13 mouse cellular contexts compared by ENCODE assay signal in the genomic region with DNA sequence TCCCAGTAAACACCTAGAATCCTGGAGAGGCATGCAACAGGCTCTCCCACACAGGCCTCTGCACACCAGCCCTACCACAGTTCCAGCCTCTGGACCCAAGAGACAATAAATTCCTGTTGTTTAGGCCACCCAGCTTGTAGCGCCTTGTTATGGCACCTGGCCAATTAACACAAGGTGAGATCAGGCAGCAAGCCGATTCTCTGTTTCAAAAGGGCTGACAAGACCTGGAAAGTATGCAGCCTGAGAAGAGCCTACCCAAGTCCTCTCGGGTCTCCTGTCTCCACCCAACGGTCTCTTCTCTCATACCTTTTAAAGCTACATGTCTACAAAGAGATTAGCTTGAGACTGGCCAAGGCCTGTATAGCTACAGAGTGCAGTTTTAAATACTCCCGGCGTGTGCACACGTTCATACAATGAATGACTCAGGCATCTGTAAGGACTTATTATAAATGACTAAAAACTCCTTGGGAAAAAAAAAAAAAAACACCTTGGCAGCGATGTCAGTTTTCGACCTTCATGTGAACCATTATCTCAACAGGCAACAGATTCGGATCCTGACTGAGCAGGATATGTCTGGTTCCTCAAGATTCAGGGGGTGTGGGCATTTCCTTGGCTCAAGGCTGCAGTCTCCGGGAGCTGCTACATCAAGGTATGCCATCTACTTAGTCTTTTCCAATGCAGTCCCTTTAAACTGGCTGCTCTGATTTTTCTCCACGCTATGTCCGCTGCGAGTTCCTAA. TPM values are rescaled to one million over a fixed set of nuclear protein-coding genes. Genes with fewer than 3 reads are reported as not detected.
DNase-seq lines count a peak whose midpoint lies in the region; ATAC-seq and TF ChIP-seq lines count a peak whose summit lies in the region.
"Had no signal": no experiment of that assay in that cellular context is flagged by ENCODE, and none has a peak within 500 bp of the region (broad histone marks: within the 10 kb centered on the region; RNA-seq: fewer than 3 reads in every experiment).

No protein-coding gene starts in this region.

- no peak overlapping the region for H3K4me2 ChIP-seq in heart, embryonic 12.5 days
- H3K4me2 ChIP-seq in limb, embryonic 14.5 days (replicated peaks; ENCODE audit: low read depth, low read length, severe bottlenecking) = no peak overlapping the region
- H3K4me2 ChIP-seq: hindbrain, embryonic 15.5 days; liver, embryonic 15.5 days had no signal

- peak; percentile 18 for DNase-seq in heart, postnatal 4 days
- peak; percentile 78 for DNase-seq in ZHBTc4 (ENCODE audit: low read depth, low spot score)
- peak; percentile 55 for DNase-seq in kidney, adult 11 months
- DNase-seq in limb, embryonic 14.5 days (ENCODE audit: low spot score) = peak; percentile 64
- DNase-seq in embryo, embryonic 10 days (ENCODE audit: low spot score) = no peak
- DNase-seq in spleen, postnatal 4 days (ENCODE audit: low spot score in 2 of 2) = no peak
- no peak for DNase-seq in cerebellum, adult 9-10 months
- DNase-seq: cerebellum, adult 8-10 months; heart, adult 2 months; midbrain, embryonic 14.5 days had no signal

- no peak overlapping the region for H3K4me3 ChIP-seq in heart, embryonic 12.5 days
- no peak overlapping the region for H3K4me3 ChIP-seq in limb, embryonic 14.5 days (replicated peaks; ENCODE audit: low read length)
- H3K4me3 ChIP-seq: heart, adult 2 months; hindbrain, embryonic 15.5 days; liver, embryonic 15.5 days had no signal

- H3K27ac ChIP-seq in heart, embryonic 12.5 days (ENCODE audit: poor library complexity, severe bottlenecking) = no peak overlapping the region
- peak overlapping the region; percentile 69 for H3K27ac ChIP-seq in limb, embryonic 14.5 days (replicated peaks; ENCODE audit: low read depth, low read length)
- H3K27ac ChIP-seq: heart, adult 2 months; hindbrain, embryonic 15.5 days; liver, embryonic 15.5 days had no signal

- peaks cover 13% of the 10 kb centered on the region for H3K27me3 ChIP-seq in heart, embryonic 12.5 days (replicated peaks)
- no peaks in the 10 kb centered on the region for H3K27me3 ChIP-seq in limb, embryonic 14.5 days (ENCODE audit: control insufficient read depth, insufficient read depth, low read length)
- H3K27me3 ChIP-seq: hindbrain, embryonic 15.5 days; liver, embryonic 15.5 days had no signal

- no peak for ATAC-seq in heart, embryonic 12.5 days (ENCODE audit: insufficient number of reproducible peaks, low FRiP score)
- ATAC-seq in limb, embryonic 14.5 days (ENCODE audit: low FRiP score, low read depth) = peak; percentile 84

- no peaks in the 10 kb centered on the region for H3K9me3 ChIP-seq in heart, embryonic 12.5 days (replicated peaks)
- H3K9me3 ChIP-seq in limb, embryonic 14.5 days (ENCODE audit: control insufficient read depth, low read length) = no peaks in the 10 kb centered on the region
- H3K9me3 ChIP-seq: hindbrain, embryonic 15.5 days; liver, embryonic 15.5 days had no signal

- 69% methylated on average over 14 of the region's 14 CpGs for WGBS in heart, embryonic 12.5 days
- WGBS in limb, embryonic 14.5 days = 47% methylated on average over 14 of the region's 14 CpGs

- TF ChIP-seq POLR2A in limb, embryonic 14.5 days (IDR thresholded peaks at IDR 0.05; ENCODE audit: borderline replicate concordance, extremely low read depth, insufficient read depth, insufficient read length) = no peak

- peaks cover 31% of the 10 kb centered on the region for H3K4me1 ChIP-seq in heart, embryonic 12.5 days (replicated peaks)
- H3K4me1 ChIP-seq in limb, embryonic 14.5 days (ENCODE audit: control insufficient read depth, insufficient read depth, low read length) = peaks cover 56% of the 10 kb centered on the region
- H3K4me1 ChIP-seq: hindbrain, embryonic 15.5 days had no signal

- H3K9ac ChIP-seq in heart, embryonic 12.5 days = no peak overlapping the region
- H3K9ac ChIP-seq in limb, embryonic 14.5 days (ENCODE audit: low read depth, low read length, severe bottlenecking) = no peak overlapping the region
- H3K9ac ChIP-seq: hindbrain, embryonic 15.5 days; liver, embryonic 15.5 days had no signal

- no peaks in the 10 kb centered on the region for H3K36me3 ChIP-seq in heart, embryonic 12.5 days
- H3K36me3 ChIP-seq in limb, embryonic 14.5 days (ENCODE audit: control insufficient read depth, insufficient read depth, low read length) = peaks cover 26% of the 10 kb centered on the region
- H3K36me3 ChIP-seq: hindbrain, embryonic 15.5 days; liver, embryonic 15.5 days had no signal

RNA-seq across cellular contexts. Expression of a gene that starts 28.6 kb away (rescaled TPM):
- 10 to 100 TPM; 15.1 to 15.9 TPM for total RNA-seq in heart, postnatal 4 days (2021)
- polyA plus RNA-seq in heart, embryonic 12.5 days (2016; fragmentation: Nextera tagmentation; extraction: Ambion mirVana) = 25.6 and 27.5 TPM in 2 replicates
- 38.6 and 44.6 TPM in 2 replicates for polyA plus RNA-seq in limb, embryonic 14.5 days (2012; rRNA removed)
- 57.2 and 66.4 TPM in 2 replicates for polyA plus RNA-seq in limb, embryonic 14.5 days (2014; fragmentation: Nextera tagmentation; extraction: Ambion mirVana)

Comparison
In these comparisons a context has a peak if more than half of its experiments do, and no peak if none do; other contexts are left out.
1. DNase-seq: peak in heart, postnatal 4 days (single experiment), ZHBTc4 (single experiment), kidney, adult 11 months (single experiment) and limb, embryonic 14.5 days (single experiment); none in embryo, embryonic 10 days (single experiment), spleen, postnatal 4 days (0 of 2) and cerebellum, adult 9-10 months (single experiment).